15 mouse cellular contexts compared by ENCODE assay signal in the genomic region with DNA sequence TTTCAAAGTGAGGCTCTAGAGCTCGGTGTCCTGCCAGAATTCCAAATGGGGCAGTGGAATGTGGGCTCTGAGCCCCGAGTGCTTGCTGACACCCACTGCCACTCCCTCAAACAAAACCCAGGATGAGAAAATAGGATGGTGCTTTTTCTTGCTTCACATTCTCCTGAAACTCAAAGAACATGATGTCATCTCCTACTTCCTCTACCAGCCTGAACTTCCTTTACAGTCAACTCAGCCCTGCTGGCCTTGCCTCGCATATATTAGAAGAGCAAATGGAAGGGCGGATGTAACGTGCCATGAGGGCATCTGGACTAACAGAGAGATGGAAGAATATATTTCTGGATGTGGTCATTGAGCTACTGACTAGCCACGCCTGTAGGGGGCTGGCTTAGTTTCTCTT.
"Had no signal": no experiment of that assay in that cellular context is flagged by ENCODE, and none has a peak within 500 bp of the region (broad histone marks: within the 10 kb centered on the region; RNA-seq: fewer than 3 reads in every experiment).

No protein-coding gene starts in this region.

- H3K4me2 ChIP-seq: limb, embryonic 13.5 days; liver, embryonic 12.5 days; midbrain, embryonic 12.5 days; neural tube, embryonic 13.5 days; stomach, embryonic 15.5 days had no signal

- H3K36me3 ChIP-seq: limb, embryonic 13.5 days; liver, embryonic 12.5 days; midbrain, embryonic 12.5 days; neural tube, embryonic 13.5 days; stomach, embryonic 15.5 days had no signal

- H3K9me3 ChIP-seq: limb, embryonic 13.5 days; liver, embryonic 12.5 days; midbrain, embryonic 12.5 days; neural tube, embryonic 13.5 days; stomach, embryonic 15.5 days had no signal

- H3K27me3 ChIP-seq: limb, embryonic 13.5 days; liver, embryonic 12.5 days; midbrain, embryonic 12.5 days; neural tube, embryonic 13.5 days; stomach, embryonic 15.5 days had no signal

- DNase-seq: kidney, adult 2 months; kidney, postnatal 36 days; left cerebral cortex, postnatal 4 days; retina, postnatal 1 day; right cerebral cortex, postnatal 4 days; spleen, adult 18-20 months; thymus, adult 2 months; thymus, postnatal 25 days had no signal

- H3K27ac ChIP-seq: limb, embryonic 13.5 days; liver, embryonic 12.5 days; midbrain, embryonic 12.5 days; neural tube, embryonic 13.5 days; stomach, embryonic 15.5 days had no signal

- ATAC-seq: intestine, embryonic 16.5 days; liver, embryonic 12.5 days; midbrain, embryonic 16.5 days had no signal

- H3K4me1 ChIP-seq: limb, embryonic 13.5 days; liver, embryonic 12.5 days; midbrain, embryonic 12.5 days; stomach, embryonic 15.5 days had no signal

- H3K4me3 ChIP-seq: limb, embryonic 13.5 days; liver, embryonic 12.5 days; midbrain, embryonic 12.5 days; neural tube, embryonic 13.5 days; stomach, embryonic 15.5 days had no signal

- H3K9ac ChIP-seq: limb, embryonic 13.5 days; liver, embryonic 12.5 days; midbrain, embryonic 12.5 days; neural tube, embryonic 13.5 days; stomach, embryonic 15.5 days had no signal
